ENCODE assay signal across 9 mouse cellular contexts in genomic region chr4:140763158-140763557, GRCm38 (mm10). TPM values are rescaled to one million over a fixed set of nuclear protein-coding genes. Genes with fewer than 3 reads are reported as not detected.
DNase-seq lines count a peak whose midpoint lies in the region; ATAC-seq and TF ChIP-seq lines count a peak whose summit lies in the region.
"Had no signal": no experiment of that assay in that cellular context is flagged by ENCODE, and none has a peak within 500 bp of the region (broad histone marks: within the 10 kb centered on the region; RNA-seq: fewer than 3 reads in every experiment).

No protein-coding gene starts in this region.

- peak; percentile 53 for DNase-seq in left cerebral cortex, postnatal 4 days
- DNase-seq in left cerebral cortex, adult 11 months (ENCODE audit: low spot score), result no peak
- DNase-seq in NIH3T3 (ENCODE audit: low read depth), result peak; percentile 46
- DNase-seq in cerebellum, adult 9-11 months, result peak; percentile 7
- peak; percentile 55 to 68 for DNase-seq in heart, postnatal 14 days
- peak; percentile 70 for DNase-seq in lung, embryonic 14.5 days
- DNase-seq in stomach, postnatal 0 days (ENCODE audit: low spot score), result peak; percentile 73

- H3K9me3 ChIP-seq in lung, embryonic 14.5 days (ENCODE audit: low read depth, low read length), result no peaks in the 10 kb centered on the region
- H3K9me3 ChIP-seq in stomach, postnatal 0 days (ENCODE audit: control insufficient read depth, low read length), result no peaks in the 10 kb centered on the region

- no peak overlapping the region for H3K4me3 ChIP-seq in lung, embryonic 14.5 days (ENCODE audit: low read depth, low read length)
- no peak overlapping the region for H3K4me3 ChIP-seq in stomach, postnatal 0 days (ENCODE audit: low read depth, low read length)

- intact Hi-C loops in left cerebral cortex, postnatal 4 days (cut with DNase I), result no loop called here
- intact Hi-C loops in heart, postnatal 14 days (cut with DNase I), result loop anchor here (1.0 to 5.0 kb wide), 2 partner anchors 139 to 194 kb away; no protein-coding TSS in a partner anchor

- peak; percentile 72 for TF ChIP-seq CTCF in lung, embryonic 14.5 days (IDR thresholded peaks at IDR 0.05; ENCODE audit: low read depth)
- peak; percentile 76 for TF ChIP-seq CTCF in stomach, postnatal 0 days (IDR thresholded peaks at IDR 0.05; ENCODE audit: low read depth)

- H3K27me3 ChIP-seq in lung, embryonic 14.5 days (ENCODE audit: insufficient read depth, low read length), result no peaks in the 10 kb centered on the region
- no peaks in the 10 kb centered on the region for H3K27me3 ChIP-seq in stomach, postnatal 0 days (ENCODE audit: control insufficient read depth, insufficient read depth, low read length)

- no peak for TF ChIP-seq EP300 in stomach, postnatal 0 days (optimal IDR thresholded peaks at IDR 0.05)

- H3K9ac ChIP-seq in lung, embryonic 14.5 days, result no peak overlapping the region
- H3K9ac ChIP-seq in stomach, postnatal 0 days (ENCODE audit: low read length), result no peak overlapping the region

- H3K27ac ChIP-seq in lung, embryonic 14.5 days (ENCODE audit: low read depth), result no peak overlapping the region
- H3K27ac ChIP-seq in stomach, postnatal 0 days (replicated peaks), result no peak overlapping the region

- no peak overlapping the region for H3K4me2 ChIP-seq in lung, embryonic 14.5 days
- H3K4me2 ChIP-seq in stomach, postnatal 0 days (replicated peaks; ENCODE audit: low read depth), result no peak overlapping the region

- no peaks in the 10 kb centered on the region for H3K36me3 ChIP-seq in lung, embryonic 14.5 days (ENCODE audit: insufficient read depth)
- no peaks in the 10 kb centered on the region for H3K36me3 ChIP-seq in stomach, postnatal 0 days (ENCODE audit: control insufficient read depth, insufficient read depth, low read length)

- no peak for ATAC-seq in lung, embryonic 14.5 days (ENCODE audit: insufficient read depth)
- ATAC-seq in stomach, postnatal 0 days (ENCODE audit: low FRiP score, low TSS enrichment), result peak; percentile 28; the same call in 1 of the 2 replicates

- WGBS in lung, embryonic 14.5 days, result 14% methylated on average over 9 of the region's 9 CpGs
- 15% methylated on average over 9 of the region's 9 CpGs for WGBS in stomach, postnatal 0 days

- no peaks in the 10 kb centered on the region for H3K4me1 ChIP-seq in lung, embryonic 14.5 days (ENCODE audit: insufficient read depth)
- no peaks in the 10 kb centered on the region for H3K4me1 ChIP-seq in stomach, postnatal 0 days (replicated peaks; ENCODE audit: control insufficient read depth, insufficient read depth)

RNA-seq across cellular contexts. Expression of gene Padi4, which starts 10.9 kb away (rescaled TPM):
- not detected for total RNA-seq in left cerebral cortex, postnatal 4 days (2021)
- under 1 TPM; 0.74 to 0.78 TPM for total RNA-seq in heart, postnatal 14 days (2021)
- polyA plus RNA-seq in lung, embryonic 14.5 days (2014; fragmentation: Nextera tagmentation; extraction: Ambion mirVana), result 1.8 and 2.1 TPM in 2 replicates
- polyA plus RNA-seq in stomach, postnatal 0 days (2015; fragmentation: Nextera tagmentation; extraction: Ambion mirVana), result 0.23 and 0.27 TPM in 2 replicates

RNA-seq across cellular contexts. Expression of gene Padi6, which starts 20.7 kb away (rescaled TPM):
- 1 to 10 TPM in 1 of 2 experiments, under 1 TPM in 1; 0.42 to 1.4 TPM for total RNA-seq in left cerebral cortex, postnatal 4 days (2021)
- not detected for total RNA-seq in heart, postnatal 14 days (2021)
- not detected in 2 replicates for polyA plus RNA-seq in lung, embryonic 14.5 days (2014; fragmentation: Nextera tagmentation; extraction: Ambion mirVana)
- not detected in 2 replicates for polyA plus RNA-seq in stomach, postnatal 0 days (2015; fragmentation: Nextera tagmentation; extraction: Ambion mirVana)
- polyA plus RNA-seq: large intestine, adult 2 months; stomach, embryonic 14.5 days had no signal

RNA-seq across cellular contexts. Expression of gene Padi3, which starts 47.3 kb away (rescaled TPM):
- total RNA-seq in left cerebral cortex, postnatal 4 days (2021), result not detected
- under 1 TPM; 0.07 to 0.17 TPM for total RNA-seq in heart, postnatal 14 days (2021)
- 0.12 and 0.14 TPM in 2 replicates for polyA plus RNA-seq in lung, embryonic 14.5 days (2014; fragmentation: Nextera tagmentation; extraction: Ambion mirVana)
- polyA plus RNA-seq in stomach, postnatal 0 days (2015; fragmentation: Nextera tagmentation; extraction: Ambion mirVana), result 0.02 TPM in 1 of 2 replicates, not detected in the other
- polyA plus RNA-seq: large intestine, adult 2 months; stomach, embryonic 14.5 days had no signal
